Mouse (Mus musculus) c-Kit-positive CD71-negative TER-119-negative erythroid progenitor cells, embryonic 14.5 days (primary cell): ENCODE measurements at regions not wholly inside any gene's neighbourhood (a gene's known extent, or its start where the extent isn't known, plus 50 kb on each side); places are given as distances from the start of the nearest gene placed in this dataset.

Experiments
- DNase-seq: peaks from one replicate; pipeline ENCODE4 v3.0.0-alpha.2; 2013; ENCODE audit warnings: low read depth

DNA sequence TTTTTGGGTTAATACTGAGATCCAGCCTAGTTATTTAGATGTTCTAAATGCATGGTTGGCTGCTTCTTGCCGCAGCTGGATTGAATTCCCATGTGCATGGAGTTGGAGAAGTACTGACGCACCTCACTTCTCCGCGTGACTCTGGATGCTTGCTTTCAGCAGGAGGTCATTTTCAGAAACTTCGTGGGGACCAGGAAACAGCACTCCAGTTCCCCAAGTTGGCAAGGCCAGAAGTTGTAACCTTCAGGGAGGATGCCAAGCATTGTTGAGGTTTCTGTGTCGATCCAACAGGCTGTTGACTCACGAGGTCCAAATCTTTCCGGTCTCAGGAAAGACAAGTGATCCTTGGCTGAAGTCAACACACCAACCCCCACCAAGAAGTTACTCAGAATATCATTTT lies 167.6 kb upstream of the Dpt start:
- DNase-seq, result no peak

DNA sequence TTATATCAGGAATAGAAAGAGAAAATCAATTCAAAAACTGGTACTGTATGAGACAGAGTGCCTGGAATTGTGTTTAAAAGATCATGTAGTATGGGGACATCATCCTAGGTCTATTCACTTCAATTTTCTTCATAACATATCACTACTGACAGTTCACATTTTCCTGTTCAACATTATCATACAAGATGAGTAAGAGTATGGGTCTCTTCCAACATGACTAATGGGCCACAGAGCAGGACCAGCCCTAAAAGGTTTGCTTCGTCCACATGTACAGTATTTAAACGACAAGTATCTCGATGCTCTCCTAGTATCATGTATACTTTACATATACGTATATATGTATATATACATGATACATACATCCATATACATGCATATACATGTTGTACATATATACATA lies 164.8 kb upstream of the Atp1b1 start:
- DNase-seq, result no peak

DNA sequence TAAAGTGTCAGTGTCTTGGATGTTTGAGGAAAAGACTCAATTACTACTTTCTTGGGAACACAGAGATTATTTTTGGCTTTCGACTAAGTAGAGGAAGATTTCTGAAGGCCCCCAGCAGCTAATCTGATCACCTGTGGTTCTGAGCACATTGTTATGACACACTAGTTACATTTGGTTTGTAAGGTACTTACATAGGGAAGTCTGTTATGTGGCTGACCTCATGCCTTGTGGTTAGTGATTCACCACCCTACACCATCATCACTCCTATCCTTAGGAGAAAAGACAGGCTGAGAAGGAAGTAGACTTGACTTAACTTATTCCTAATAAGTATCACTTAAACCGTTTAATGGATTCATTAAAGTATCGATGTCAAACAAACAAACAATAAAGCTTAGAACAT lies 164.3 kb upstream of the Atp1b1 start:
- DNase-seq, result no peak

DNA sequence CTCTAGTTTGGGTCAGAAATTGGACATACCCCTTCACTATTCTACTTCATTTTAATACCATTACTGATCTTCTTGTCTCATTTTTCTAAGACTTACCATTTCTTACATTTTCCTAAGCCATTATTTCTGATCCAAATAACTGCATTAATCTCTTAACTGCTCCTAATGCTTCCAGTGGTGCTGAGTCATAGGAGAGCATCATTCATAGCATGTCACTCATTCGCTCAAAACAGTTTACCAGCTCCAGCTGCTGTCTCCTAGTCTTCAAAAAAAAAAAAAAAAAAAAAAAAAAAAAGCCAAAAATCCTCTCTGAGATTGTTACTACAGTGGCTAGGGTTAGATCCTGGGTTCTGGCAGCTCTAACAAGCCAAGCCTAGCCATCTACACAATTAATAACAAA lies 162.0 kb upstream of the Atp1b1 start:
- DNase-seq, result no peak

DNA sequence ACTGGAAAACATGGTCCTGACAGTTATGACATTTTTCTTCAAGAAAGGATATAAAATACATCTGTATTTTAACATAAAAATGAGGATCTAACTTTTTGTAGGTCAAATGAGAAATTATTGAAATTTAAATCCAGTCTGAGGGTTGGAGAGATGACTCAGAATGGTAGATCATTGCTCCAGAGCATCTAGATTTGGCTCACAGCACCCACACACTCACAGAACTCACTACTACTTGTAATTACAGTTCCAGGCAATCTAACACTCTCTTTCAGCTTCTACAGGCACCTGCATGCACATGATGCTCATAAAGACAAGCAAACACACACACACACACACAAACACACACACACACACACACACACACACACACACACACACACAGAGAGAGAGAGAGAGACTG lies 159.7 kb upstream of the Atp1b1 start:
- no peak for DNase-seq

DNA sequence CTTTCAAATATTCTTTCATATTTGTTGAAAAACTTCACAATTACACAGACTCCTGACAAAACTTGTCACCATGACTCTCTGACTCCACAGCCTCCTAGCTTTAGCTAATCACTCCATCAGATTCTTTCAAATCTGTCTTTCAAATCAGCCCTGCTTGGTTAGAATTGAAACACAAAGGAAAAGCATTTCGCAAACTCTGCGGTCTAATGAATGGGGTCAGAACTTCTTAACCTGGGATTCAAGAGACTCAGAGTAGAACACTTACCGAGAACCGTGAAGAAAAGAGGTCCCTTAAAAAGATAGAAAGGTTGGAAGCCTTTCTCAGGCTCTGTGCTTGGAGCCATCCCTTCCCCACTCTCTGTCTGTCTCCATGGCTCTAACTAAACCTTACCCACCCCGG lies 148.9 kb upstream of the Atp1b1 start:
- DNase-seq, result no peak

DNA sequence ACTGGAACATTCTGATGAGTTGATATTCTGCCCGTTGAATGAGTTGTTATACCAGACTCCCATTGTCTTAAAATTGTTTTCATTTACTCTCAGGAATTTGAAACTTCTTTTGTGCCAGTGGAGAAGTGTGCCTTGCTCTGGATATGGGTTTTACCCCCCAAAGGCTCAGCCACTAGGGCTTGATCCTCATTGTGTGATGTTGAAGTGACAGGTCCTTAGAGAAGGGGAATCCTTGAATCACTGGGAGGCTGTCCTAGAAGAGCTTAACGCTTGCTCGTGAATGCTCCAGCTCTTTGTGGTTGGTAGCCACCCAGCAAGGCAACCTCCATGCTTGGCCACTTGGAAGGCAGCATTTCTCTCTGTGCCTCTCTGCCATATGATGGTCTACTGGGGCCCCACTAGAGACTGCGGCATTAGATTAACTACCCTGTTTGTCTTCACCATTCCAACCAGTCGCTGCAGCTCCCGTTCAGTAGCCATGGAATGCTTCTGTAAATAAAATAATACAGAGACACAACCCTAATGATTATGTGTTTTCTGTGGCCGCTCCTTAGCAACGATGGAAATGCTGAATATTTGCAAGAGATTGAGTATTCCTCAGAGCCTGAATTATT lies 148.1 kb upstream of the Atp1b1 start:
- no peak for DNase-seq

DNA sequence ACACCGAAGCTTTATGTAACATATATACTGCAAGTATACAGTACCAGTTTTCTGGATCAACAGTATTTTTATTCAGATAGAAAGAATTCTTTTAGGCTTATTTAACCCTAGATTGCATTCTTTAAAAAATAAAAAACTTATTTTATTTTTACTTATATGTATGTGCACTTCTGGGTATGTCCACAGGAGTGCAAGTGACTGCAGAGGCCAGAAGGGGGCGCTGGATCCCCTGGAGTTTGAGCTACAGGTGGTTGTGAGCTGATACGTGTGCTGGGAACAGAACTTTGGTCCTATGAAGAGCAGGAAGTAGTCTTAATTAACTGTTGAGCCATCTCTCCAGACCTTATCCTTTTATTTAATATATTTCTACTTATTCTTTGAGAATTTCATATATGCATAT lies 145.3 kb upstream of the Atp1b1 start:
- no peak for DNase-seq

DNA sequence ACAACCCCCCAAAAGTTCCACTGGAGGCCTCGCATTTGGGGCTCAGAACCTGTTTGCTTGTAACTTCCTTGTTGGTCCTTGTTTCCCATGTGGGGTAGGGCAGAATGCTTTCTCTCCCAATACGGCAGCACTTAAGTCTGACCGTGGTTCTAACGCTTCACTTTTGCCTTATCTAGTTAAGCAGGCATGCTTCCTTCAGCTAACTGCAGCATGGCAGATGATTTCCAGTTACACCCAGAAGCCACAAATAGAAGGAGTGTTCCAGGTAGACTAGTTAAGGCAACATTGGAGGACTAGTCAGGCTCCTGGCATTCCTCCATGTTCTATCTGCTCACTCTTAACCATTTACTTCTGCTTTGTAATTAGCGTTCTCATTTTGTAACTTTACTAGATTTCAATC lies 144.4 kb upstream of the Atp1b1 start:
- DNase-seq, result no peak

DNA sequence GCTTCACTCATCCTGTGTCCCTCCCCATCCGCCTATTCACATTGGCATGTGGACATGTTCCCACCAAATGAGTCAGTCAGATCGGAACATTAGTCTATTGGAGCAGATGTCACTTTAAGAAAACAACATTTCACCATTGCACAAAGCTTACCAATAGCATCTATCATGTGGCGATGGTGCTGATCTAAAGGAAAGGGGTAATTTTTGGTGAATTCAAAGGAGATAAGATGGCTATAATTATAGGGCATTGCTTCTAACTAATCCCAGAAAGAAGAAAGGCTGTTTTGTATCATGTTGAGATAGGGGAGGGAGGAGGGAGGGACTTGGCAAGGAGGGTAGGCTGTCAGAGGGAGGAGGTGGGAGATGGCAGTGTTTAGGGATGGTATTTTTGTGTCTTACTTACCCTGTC lies 132.1 kb upstream of the Atp1b1 start:
- no peak for DNase-seq

DNA sequence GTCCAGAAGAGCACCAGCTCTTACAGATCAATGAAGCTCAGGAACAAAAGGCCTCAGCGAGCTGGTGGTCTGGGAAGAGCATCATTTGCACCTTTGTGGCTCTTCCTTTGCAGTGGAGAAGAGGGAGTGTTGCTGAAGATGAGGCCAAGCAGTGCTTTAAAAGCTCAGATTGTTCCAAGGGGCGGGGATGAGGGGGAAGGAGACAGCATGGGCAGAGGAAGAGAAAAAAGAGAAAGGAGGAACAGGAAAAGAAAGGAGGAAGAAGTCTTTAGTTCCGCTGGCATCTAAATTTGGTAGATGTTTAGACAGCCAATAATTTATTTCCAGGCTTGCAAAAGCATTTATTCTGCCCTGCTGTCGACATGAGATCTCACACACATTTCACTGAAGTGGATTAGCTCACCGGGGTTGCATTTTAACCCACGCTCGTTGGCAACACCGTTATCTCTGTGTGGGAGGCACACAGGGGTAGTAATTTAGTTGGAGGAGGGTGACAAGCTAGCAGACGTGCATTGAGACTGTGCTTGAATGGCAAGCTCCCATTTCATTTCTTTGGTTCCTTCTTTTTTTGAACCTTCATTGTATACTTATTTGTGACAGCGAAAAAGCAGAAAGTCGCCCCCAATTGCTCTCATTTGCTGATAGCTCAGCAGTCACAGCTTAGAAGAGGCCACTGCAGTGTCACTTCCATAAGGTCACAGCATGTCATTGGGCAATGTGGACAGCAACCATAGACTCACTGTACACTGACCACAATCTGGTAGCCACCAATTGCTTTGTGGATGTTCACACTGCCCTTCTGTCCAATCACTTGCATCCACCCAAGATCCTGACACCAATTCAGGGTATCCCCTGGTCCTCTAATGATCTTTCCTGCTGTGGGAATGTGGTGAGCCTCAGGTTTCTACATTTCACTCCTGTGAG lies 128.2 kb upstream of the Atp1b1 start:
- no peak for DNase-seq

DNA sequence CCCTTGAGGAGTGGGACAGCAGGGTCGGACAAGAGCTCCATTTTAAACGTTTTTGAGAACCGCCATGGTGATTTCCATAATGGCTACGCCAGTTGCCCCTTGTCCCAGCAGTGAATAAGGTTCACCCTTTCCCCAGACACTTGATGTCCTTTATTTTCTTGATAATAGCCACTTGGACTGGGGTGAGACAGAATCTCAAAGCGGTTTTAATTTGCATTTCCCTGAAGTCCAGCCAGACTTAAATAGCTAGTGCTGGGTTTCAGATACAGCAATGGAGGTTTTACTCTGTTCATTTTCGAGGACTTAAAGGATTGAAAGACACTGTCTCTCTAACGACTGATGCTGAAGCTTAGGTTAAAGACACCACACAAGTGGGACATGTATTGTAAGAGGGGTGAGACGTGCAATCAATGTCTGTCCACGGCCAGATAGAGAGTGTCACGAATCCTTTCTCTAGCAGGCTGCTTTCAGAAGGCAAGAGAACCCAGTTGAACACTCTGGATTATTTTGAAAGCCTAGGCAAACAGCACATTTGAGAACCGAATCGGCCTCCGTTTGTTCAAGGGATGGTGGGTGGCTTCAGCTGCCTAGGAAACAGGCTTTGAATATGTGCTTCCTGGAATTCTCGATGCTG lies 118.8 kb upstream of the Atp1b1 start:
- DNase-seq, result no peak

DNA sequence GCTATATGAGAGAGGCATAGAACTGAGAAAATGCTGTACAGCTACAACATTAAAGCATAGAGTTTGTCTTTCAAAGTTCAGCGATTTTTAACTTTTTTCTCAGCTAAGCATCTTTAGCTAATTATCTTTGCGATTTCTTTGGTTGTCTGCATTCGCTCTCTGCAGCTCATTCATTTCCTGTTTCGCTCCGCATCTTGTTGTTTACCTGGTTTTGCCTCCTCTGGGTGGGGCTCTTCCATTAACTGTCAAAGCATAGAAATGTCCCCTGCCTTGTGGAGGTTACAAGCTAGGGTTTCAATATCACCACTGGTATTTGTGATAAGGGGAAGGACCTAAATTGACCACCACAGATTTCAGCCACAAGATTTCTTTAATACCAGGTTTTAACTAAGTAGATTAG lies 115.5 kb upstream of the Atp1b1 start:
- DNase-seq, result no peak

DNA sequence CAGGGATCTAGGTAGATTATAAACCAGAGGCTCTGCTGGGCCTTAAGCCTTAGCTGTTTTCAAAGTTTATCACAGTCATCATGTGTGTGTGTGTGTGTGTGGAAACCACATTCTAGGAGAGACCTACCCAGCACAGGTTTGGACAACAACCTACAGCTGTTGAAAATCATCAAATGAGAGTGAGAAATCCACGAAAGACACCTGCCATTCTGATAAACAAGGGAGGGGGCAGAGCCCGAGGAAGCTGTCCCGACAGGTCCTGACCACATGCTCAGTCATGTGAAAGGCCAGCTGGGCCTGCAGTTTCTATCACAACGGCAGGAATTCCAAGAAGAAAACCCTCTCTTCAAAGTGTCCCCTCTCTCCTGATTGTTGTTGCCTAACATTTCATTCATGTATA lies 114.0 kb upstream of the Atp1b1 start:
- DNase-seq, result no peak

DNA sequence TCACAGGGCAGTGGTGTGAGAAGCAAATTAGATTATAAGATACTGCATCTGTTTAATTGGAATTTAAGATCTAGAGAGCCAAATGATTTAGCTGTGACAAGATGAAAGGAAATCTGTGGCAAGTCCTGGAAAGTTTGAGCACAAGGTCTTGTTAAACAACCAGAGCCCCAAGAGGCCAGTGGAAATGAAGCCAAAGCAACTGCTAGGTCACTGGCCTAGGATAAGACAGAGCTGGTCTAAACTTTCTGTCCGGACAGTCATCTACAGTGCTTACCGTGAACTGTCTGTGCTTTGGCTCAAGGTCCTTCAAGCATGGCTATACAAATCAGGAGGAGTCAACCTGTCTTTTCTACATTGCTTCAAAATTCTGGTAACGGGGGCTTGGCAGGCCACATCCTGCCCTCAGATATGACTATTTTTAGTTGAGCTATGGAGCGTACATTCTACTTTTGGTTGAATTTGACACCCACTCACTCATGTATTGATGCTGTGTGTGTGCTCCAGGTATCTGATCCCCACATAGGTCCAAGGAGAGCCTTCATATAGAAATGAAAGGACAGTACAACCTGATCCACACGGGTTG lies 113.4 kb upstream of the Atp1b1 start:
- DNase-seq, result no peak

DNA sequence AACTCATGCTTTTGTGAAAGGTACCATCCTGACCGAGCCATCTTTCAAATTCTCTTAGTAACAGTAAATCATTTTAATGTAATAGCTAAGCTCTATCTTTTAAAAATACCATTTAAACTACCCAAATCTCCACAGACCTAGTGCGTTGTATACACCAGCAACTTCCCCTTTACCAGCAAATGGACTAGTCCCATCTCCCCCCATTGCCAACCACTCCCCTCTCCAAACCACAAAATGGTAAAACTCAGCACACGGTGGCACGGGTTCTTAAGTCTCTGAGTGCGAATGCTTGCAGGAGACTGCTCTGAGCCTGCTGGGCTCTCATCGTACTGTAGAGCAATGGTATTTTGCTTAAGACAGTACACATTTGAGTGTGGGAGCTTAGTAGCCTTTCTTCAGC lies 106.7 kb upstream of the Atp1b1 start:
- peak; percentile 9 for DNase-seq

DNA sequence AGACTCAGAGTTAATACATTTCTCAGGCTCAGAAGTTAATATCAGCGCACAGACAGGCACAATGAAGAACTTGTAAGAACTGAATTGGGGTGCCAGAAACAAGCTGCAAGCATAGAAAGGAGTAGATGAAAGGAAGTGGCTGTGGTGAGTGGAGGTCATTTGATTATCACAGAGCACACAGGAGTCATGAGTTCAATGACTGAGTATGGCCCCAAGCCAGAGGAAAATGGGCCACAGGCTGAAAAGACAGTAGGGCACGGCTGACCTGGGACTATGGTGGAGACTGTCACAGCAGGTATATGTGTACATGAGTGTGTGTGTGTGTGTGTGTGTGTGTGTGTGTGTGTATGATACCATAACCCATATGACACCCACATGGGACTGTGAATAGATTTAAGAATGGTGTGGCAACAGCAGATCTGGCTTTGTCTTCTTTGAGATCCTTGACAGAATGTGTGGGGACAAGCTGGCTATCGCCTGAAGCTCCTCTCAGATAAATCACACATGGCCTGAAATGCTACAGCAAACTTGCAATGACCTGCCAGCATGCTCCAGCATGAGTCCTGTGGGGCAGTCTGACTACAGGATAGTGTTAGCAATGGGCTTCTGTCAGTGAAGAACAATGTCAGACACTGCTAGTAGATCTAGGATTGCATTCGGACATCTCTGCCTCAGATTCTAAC lies 101.5 kb upstream of the Atp1b1 start:
- DNase-seq, result no peak

DNA sequence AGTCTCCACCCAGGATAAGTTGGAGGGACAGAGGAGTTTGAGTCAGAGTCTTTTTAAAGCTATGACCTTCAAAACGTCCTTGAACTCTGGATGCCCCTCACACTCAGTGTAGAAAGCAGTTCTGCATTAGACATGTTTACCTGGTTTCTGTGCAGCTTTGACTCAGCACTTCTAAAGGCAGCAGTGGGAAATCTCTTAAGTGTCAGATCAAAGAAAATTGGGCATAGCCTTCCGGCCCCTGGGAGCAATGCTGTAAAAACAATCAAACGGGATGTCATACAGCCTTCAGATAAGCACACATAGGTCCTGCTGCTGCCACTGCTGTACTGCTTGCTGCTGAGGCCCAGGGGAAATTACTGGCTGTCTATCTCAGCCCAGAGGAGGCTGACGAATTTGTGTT lies 94.5 kb upstream of the Atp1b1 start:
- DNase-seq, result no peak

DNA sequence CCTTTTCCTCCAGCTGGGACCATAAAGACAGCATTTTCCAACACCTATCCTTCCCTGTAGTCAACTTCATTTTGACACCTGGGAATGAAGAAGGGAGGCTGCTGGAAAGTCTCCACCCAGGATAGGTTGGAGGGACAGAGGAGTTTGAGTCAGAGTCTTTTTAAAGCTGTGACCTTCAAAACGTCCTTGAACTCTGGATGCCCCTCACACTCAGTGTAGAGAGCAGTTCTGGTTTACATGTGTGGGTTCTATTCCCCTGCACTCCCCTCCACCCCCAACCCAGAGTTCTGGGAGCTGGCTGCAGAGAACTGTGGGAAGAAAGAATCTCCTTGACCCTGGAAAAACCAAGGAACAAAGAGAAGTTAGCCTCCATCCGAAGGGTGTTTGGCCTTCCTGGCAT lies 92.9 kb upstream of the Atp1b1 start:
- DNase-seq, result no peak

DNA sequence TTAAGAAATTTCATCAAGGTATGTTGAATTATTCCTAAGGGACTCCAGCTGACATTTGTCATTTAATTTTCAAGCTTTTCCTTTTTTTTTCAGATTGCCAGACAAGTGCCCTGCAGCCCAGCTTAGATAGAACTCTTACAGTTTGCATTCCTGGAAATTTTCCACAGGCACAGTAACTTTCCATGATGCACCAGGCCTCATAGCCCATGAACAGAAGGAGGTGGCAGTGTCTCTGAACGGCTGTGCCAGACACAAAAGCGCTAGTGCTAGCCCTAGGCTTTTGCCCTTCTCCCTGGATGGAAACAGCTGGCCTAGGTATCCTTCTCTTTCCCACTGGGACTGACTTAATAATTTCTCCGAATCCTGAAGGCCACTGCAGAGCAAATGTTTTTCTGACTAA lies 92.4 kb upstream of the Atp1b1 start:
- no peak for DNase-seq

DNA sequence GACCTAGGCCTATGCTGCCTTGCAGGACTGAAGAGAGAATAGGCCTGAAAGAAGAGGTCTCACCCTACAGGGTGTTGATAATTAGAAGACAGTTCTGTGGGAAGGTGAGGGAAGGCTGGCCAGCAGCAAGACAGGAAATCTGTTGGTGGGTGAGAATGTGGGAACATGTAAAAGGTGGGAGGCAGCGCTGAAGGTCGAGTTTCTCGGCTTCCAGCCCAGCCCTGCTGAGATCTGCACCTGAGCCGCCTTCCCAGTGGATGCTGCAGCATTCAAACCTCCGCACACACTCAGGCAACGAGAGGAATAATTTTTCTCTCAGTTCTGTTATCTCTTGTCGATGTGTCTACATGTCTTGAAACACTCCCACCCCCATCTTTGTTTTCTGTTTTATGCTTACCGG lies 89.9 kb upstream of the Atp1b1 start:
- DNase-seq, result no peak

DNA sequence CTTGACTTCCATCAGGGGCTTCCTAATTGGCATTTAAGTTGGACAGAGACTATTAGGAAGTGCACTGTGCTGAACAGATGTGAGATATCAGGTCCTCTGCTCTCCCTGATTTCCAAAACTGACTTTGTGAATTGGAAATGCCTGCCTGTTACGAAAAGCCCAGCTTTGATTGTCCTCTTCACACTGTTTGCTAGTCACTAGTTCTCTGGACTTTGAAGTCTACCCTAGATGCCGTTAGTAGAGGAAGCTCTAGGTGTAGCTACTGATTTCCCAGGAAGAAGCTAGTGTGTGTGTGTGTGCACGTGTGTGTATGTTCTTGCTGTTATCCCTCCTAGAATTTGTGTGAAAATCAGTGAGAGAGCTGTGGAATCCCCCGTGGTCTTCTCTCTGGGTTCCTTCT lies 87.7 kb upstream of the Atp1b1 start:
- DNase-seq, result no peak
